Mouse (Mus musculus) kidney, postnatal 10 days (tissue): ENCODE data around the gene 1700021F05Rik.

Source experiments
- DNase-seq: peaks from one replicate; pipeline ENCODE4 v3.0.0; 2021; ENCODE audit warnings: mixed read lengths

1700021F05Rik gene

GRCm38 (mm10) chr10:43540442-43541152, at the start of gene 1700021F05Rik:
TSS of gene 1700021F05Rik (minus strand) at chr10:43540994.
- peak; percentile 99 for DNase-seq

- DNase-seq, result peak; percentile 19
These were observed 47.8 kb upstream of the 1700021F05Rik start for GRCm38 (mm10) chr10:43588470-43589177.

GRCm38 (mm10) chr10:43584538-43584937, 43.7 kb upstream of the 1700021F05Rik start:
- no peak for DNase-seq

GRCm38 (mm10) chr10:43581260-43581659, 40.5 kb upstream of the 1700021F05Rik start:
- DNase-seq, result no peak

- peak; percentile 73 for DNase-seq
These were observed 39.9 kb upstream of the 1700021F05Rik start for GRCm38 (mm10) chr10:43580649-43581078.

GRCm38 (mm10) chr10:43579381-43580261, 38.8 kb upstream of the 1700021F05Rik start:
- peak; percentile 73 for DNase-seq

DNA sequence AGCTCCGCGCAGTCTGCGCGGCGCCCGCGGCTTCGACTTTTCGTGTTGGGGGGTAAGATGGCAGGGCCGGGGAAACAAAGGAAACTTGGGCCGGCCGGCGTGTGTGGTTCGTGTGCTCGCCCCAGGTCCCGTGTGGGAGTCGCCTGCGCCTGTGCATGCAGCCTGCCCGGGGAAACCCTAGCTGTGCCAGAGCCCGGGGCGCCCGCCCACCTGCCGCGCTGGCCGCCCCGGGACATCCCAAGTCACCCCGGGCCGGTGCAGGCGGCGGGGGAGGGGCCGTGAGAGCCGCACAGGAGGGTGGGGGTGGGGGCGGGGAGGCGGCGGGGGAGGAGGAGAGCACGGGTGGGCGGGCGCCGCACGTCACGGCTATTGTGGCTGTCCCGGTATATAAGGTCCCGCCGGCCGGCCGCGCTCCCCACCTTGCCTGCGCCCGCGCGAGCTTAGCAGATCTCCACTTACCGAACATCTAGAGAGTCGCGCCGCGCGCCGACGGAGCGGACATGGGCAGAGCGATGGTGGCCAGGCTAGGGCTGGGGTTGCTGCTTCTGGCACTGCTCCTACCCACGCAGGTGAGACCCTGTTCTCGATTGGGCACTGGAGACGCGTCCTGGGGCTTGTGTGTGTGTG, 38.1 kb upstream of the 1700021F05Rik start:
- DNase-seq, result peak; percentile 93

DNA sequence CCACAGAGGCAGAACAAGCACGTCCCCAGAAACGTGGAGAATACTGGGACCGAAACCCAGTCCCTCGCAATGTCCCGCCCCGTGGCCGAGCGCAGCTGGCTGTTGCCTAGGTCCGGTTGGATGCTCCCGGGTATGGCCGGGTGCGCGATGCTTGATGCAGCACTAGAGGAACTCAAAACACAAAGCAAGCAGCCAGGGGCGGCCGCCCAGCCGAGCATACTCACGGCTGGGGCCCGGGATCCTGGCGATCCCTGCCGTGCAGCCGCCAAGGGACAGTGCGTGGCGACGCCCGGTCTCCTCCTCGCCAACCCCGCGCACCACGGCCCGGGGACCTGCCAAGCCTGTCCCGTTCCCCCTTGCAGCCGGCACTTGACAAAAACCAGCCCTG, 37.6 kb upstream of the 1700021F05Rik start:
- peak; percentile 81 for DNase-seq

GRCm38 (mm10) chr10:43577997-43578331, 37.2 kb upstream of the 1700021F05Rik start, which contains the start of gene Cd24a:
TSS of gene Cd24a (plus strand) at chr10:43578284.
- no peak for DNase-seq

GRCm38 (mm10) chr10:43577299-43577996, 36.7 kb upstream of the 1700021F05Rik start:
- DNase-seq, result peak; percentile 68

GRCm38 (mm10) chr10:43574956-43575355, 34.2 kb upstream of the 1700021F05Rik start:
- peak; percentile 92 for DNase-seq

- no peak for DNase-seq
These were observed 33.6 kb upstream of the 1700021F05Rik start for GRCm38 (mm10) chr10:43574352-43574751.

GRCm38 (mm10) chr10:43561311-43561710, 20.5 kb upstream of the 1700021F05Rik start:
- no peak for DNase-seq

- DNase-seq, result no peak
These were observed 20.0 kb upstream of the 1700021F05Rik start for GRCm38 (mm10) chr10:43560765-43561164.

DNA sequence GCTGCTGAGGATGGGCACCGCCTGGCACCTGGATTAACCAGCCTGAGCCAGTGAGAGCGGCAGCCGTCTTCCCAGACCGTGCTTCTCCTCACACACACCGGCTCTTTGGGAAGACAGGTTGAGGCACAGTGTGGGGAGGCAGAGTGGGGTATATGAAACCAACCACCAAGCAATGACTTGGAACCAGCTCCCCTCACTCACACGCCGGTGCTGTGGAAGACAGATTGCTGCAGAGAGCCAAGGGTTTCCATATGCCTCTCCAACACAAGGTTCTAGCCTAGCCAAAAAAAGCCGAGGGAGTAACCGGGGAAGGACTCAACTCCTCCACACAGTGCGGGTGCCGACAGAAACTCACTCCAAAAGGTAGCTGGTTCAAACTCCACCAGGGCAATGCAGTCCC, 18.5 kb upstream of the 1700021F05Rik start:
- no peak for DNase-seq

GRCm38 (mm10) chr10:43557630-43558165, 16.9 kb upstream of the 1700021F05Rik start:
- DNase-seq, result no peak

DNA sequence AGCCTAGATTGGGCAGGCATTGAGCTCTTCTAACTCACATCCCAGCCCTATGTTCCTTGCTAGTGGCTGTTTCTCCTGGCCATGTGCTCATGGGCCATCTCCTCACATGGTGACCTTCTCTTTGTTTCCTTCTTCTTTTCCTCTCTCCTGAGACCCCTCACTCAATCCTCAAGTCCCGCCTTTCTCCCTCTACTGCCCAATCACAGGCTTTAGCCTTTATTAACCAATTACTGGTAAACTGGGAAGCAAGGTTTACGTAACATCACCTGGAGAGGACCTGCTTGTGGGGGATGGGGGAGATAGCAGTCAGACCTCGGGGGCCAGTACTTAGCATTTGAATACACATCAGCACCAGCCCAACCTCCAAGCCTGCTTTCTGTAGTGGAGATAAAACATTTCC, 10.6 kb upstream of the 1700021F05Rik start:
- no peak for DNase-seq

- DNase-seq, result no peak
These were observed 10.1 kb upstream of the 1700021F05Rik start for GRCm38 (mm10) chr10:43550923-43551322.

DNA sequence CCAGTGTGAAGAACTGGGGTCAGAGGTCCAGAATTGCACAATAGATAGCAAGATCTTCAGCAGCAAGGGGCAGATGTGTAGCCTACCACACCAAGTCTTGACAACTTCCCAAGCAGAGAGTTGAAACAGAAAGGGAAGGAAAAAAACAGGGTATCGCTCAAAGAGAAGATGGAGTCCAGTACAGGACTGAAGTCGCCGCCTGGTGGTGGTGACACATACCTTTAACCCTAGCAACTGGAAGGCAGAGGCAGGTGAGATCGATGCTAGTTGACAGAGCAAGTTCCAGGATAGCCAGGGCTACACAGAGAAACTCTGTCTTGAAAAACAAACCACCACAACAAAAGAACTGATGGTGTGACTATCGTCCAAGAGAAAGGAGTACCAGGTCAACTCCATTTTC, 8.6 kb upstream of the 1700021F05Rik start:
- DNase-seq, result no peak

- no peak for DNase-seq
These were observed 355 bp upstream of the 1700021F05Rik start for GRCm38 (mm10) chr10:43541153-43541544.

GRCm38 (mm10) chr10:43539746-43540310, 966 bp downstream of the 1700021F05Rik start:
- no peak for DNase-seq
